ENCODE assay signal across 21 mouse cellular contexts in the genomic region with DNA sequence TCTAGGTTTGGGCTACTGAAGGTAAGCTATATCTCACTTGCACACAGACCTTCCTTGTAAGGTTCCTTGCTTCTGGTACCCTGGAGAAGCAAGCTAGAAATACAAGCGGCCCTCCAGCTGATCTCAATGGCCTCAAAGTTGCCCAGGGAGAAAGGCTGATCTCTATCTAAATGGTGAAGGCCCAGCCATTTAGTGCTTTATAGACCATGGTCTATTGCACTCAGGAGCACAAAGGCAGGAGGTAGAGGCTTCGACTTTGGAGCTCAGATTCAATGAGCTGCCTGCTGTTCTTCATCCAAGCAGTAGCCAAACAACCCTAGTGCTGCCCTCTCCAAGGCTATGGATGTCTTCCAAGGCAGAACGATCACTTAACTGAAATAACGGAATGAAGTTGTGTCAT.
"Had no signal": no experiment of that assay in that cellular context is flagged by ENCODE, and none has a peak within 500 bp of the region (broad histone marks: within the 10 kb centered on the region; RNA-seq: fewer than 3 reads in every experiment).

No protein-coding gene starts in this region.

- DNase-seq: kidney, adult 9 months; kidney, postnatal 14 days; layer of hippocampus, adult 9-11 months; liver; lung, adult 18-20 months; right cerebral cortex, adult 18-20 months; right cerebral cortex, postnatal 14 days; right cerebral cortex, postnatal 4 days; thymus, adult 2 months; thymus, postnatal 14 days; thymus, postnatal 4 days had no signal

- H3K36me3 ChIP-seq: liver, embryonic 12.5 days; liver, embryonic 15.5 days; midbrain, embryonic 12.5 days; midbrain, embryonic 15.5 days; neural tube, embryonic 12.5 days; neural tube, embryonic 15.5 days had no signal

- H3K27me3 ChIP-seq: liver, embryonic 12.5 days; liver, embryonic 15.5 days; midbrain, embryonic 12.5 days; midbrain, embryonic 15.5 days; neural tube, embryonic 12.5 days; neural tube, embryonic 15.5 days had no signal

- H3K4me1 ChIP-seq: liver, embryonic 12.5 days; liver, embryonic 15.5 days; midbrain, embryonic 15.5 days; neural tube, embryonic 12.5 days; neural tube, embryonic 15.5 days had no signal

- H3K4me3 ChIP-seq: layer of hippocampus, adult 2 months; liver, embryonic 12.5 days; liver, embryonic 15.5 days; midbrain, embryonic 12.5 days; midbrain, embryonic 15.5 days; neural tube, embryonic 12.5 days; neural tube, embryonic 15.5 days had no signal

- H3K27ac ChIP-seq: layer of hippocampus, adult 2 months; liver, embryonic 12.5 days; liver, embryonic 15.5 days; macrophage; midbrain, embryonic 12.5 days; midbrain, embryonic 15.5 days; neural tube, embryonic 12.5 days; neural tube, embryonic 15.5 days; stomach, postnatal 0 days had no signal

- H3K9me3 ChIP-seq: liver, embryonic 12.5 days; liver, embryonic 15.5 days; midbrain, embryonic 12.5 days; midbrain, embryonic 15.5 days; neural tube, embryonic 12.5 days; neural tube, embryonic 15.5 days had no signal

- ATAC-seq: intestine, postnatal 0 days; liver, embryonic 12.5 days; midbrain, embryonic 15.5 days had no signal

- H3K9ac ChIP-seq: liver, embryonic 12.5 days; liver, embryonic 15.5 days; midbrain, embryonic 12.5 days; midbrain, embryonic 15.5 days; neural tube, embryonic 12.5 days; neural tube, embryonic 15.5 days had no signal

- H3K4me2 ChIP-seq: liver, embryonic 12.5 days; liver, embryonic 15.5 days; midbrain, embryonic 12.5 days; midbrain, embryonic 15.5 days; neural tube, embryonic 12.5 days; neural tube, embryonic 15.5 days had no signal
